ENCODE assay signal across 9 mouse cellular contexts in the genomic region with DNA sequence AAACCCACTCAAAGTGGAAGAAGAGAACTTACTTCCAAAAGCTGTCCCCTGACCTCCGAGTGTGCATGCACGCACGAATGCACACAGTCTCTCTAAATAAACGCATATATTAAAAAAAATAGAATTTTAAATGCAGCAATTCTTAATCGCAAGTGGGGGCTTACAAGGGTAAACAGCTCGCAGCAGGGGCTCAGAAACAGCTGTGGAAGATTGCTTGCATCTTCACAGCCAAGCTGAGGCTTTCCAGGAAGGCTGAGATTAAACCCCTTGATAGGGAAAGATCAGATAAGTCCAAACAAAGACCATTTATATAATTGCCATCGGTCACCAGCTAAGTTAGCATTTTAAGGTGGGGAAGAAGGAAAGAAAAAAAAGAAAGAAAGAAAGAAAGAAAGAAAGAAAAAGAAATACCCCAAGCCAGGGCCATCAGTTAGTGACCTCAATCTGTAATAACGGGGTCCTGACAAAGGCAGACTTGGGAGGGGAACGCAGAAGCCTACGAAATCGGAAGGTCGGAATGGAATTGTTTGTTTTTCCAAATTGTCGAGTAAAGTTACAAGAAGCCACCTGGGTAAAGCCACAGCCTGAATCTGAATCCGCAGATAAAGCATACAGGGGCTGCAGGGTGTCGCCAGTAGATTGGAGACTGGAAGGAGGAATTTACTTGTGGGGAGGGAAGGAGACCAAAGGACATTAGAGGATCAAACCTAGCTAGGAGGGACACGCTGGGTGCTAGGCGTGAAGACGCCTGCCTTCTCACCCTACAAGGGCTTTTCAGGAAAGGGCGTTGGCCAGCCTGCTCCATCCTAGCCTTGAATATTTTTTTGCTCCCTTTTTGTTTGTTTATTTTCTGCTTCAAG.
DNase-seq lines count a peak whose midpoint lies in the region; ATAC-seq and TF ChIP-seq lines count a peak whose summit lies in the region.
"Had no signal": no experiment of that assay in that cellular context is flagged by ENCODE, and none has a peak within 500 bp of the region (broad histone marks: within the 10 kb centered on the region; RNA-seq: fewer than 3 reads in every experiment).

No protein-coding gene starts in this region.

- H3K9me3 ChIP-seq in hindbrain, embryonic 12.5 days (replicated peaks): 0 out of 2 replicates have a peak, but pooled peaks cover 3% of the 10 kb centered on the region
- H3K9me3 ChIP-seq in hindbrain, embryonic 13.5 days: no peaks in the 10 kb centered on the region
- no peaks in the 10 kb centered on the region for H3K9me3 ChIP-seq in embryonic facial prominence, embryonic 11.5 days (replicated peaks; ENCODE audit: control insufficient read depth, low read length)
- no peaks in the 10 kb centered on the region for H3K9me3 ChIP-seq in liver, postnatal 0 days (ENCODE audit: low read length)

- TF ChIP-seq EP300 in liver, postnatal 0 days (IDR thresholded peaks at IDR 0.05; ENCODE audit: low read depth): no peak

- peaks cover 16% of the 10 kb centered on the region for H3K27me3 ChIP-seq in hindbrain, embryonic 12.5 days
- H3K27me3 ChIP-seq in hindbrain, embryonic 13.5 days: peaks cover 52% of the 10 kb centered on the region
- H3K27me3 ChIP-seq in embryonic facial prominence, embryonic 11.5 days (ENCODE audit: control insufficient read depth, insufficient read depth, low read length): no peaks in the 10 kb centered on the region
- H3K27me3 ChIP-seq in liver, postnatal 0 days (ENCODE audit: insufficient read depth, low read length): peaks cover 39% of the 10 kb centered on the region

- H3K4me3 ChIP-seq in hindbrain, embryonic 12.5 days: no peak overlapping the region
- no peak overlapping the region for H3K4me3 ChIP-seq in hindbrain, embryonic 13.5 days
- H3K4me3 ChIP-seq in embryonic facial prominence, embryonic 11.5 days (ENCODE audit: low read depth, low read length): no peak overlapping the region
- no peak overlapping the region for H3K4me3 ChIP-seq in liver, postnatal 0 days (ENCODE audit: low read depth, low read length)

- peaks cover 32% of the 10 kb centered on the region for H3K4me1 ChIP-seq in hindbrain, embryonic 12.5 days
- H3K4me1 ChIP-seq in hindbrain, embryonic 13.5 days (replicated peaks): peaks cover 37% of the 10 kb centered on the region
- H3K4me1 ChIP-seq in embryonic facial prominence, embryonic 11.5 days (ENCODE audit: control insufficient read depth, insufficient read depth, low read length): peaks cover 12% of the 10 kb centered on the region
- no peaks in the 10 kb centered on the region for H3K4me1 ChIP-seq in liver, postnatal 0 days (ENCODE audit: insufficient read depth)

- peak; percentile 78 for DNase-seq in ES-CJ7 (ENCODE audit: low read depth, low spot score)
- peak; percentile 39 for DNase-seq in embryonic facial prominence, embryonic 11.5 days (ENCODE audit: low spot score)
- DNase-seq in liver, postnatal 0 days: no peak
- DNase-seq in right cerebral cortex, postnatal 14 days: no peak
- no peak for DNase-seq in layer of hippocampus, adult 9-11 months
- DNase-seq: adrenal gland, postnatal 25 days; lung, postnatal 36 days had no signal

- TF ChIP-seq CTCF in liver, postnatal 0 days (IDR thresholded peaks at IDR 0.05; ENCODE audit: low read depth): no peak

- H3K4me2 ChIP-seq in hindbrain, embryonic 12.5 days (replicated peaks): peak overlapping the region; percentile 36
- no peak overlapping the region for H3K4me2 ChIP-seq in hindbrain, embryonic 13.5 days
- H3K4me2 ChIP-seq in embryonic facial prominence, embryonic 11.5 days (ENCODE audit: low read depth, low read length): peak overlapping the region; percentile 19; the same call in 1 of the 2 replicates
- H3K4me2 ChIP-seq in liver, postnatal 0 days (ENCODE audit: low read depth, low read length): peak overlapping the region; percentile 31; the same call in 1 of the 2 replicates

- ATAC-seq in hindbrain, embryonic 12.5 days (ENCODE audit: low FRiP score): no peak
- no peak for ATAC-seq in hindbrain, embryonic 13.5 days (ENCODE audit: low FRiP score)
- no peak for ATAC-seq in embryonic facial prominence, embryonic 11.5 days (replicated peaks; ENCODE audit: insufficient number of reproducible peaks, low FRiP score, low TSS enrichment, low read depth)
- no peak for ATAC-seq in liver, postnatal 0 days

- no peak overlapping the region for H3K9ac ChIP-seq in hindbrain, embryonic 12.5 days
- no peak overlapping the region for H3K9ac ChIP-seq in hindbrain, embryonic 13.5 days
- H3K9ac ChIP-seq in embryonic facial prominence, embryonic 11.5 days (replicated peaks; ENCODE audit: low read length): peak overlapping the region; percentile 35; the same call in 1 of the 2 replicates
- no peak overlapping the region for H3K9ac ChIP-seq in liver, postnatal 0 days (replicated peaks)

- H3K27ac ChIP-seq in hindbrain, embryonic 12.5 days: no peak overlapping the region
- no peak overlapping the region for H3K27ac ChIP-seq in hindbrain, embryonic 13.5 days
- H3K27ac ChIP-seq in embryonic facial prominence, embryonic 11.5 days (replicated peaks; ENCODE audit: low read depth, low read length): no peak overlapping the region
- no peak overlapping the region for H3K27ac ChIP-seq in liver, postnatal 0 days (ENCODE audit: low read depth)

- H3K36me3 ChIP-seq in hindbrain, embryonic 12.5 days: no peaks in the 10 kb centered on the region
- H3K36me3 ChIP-seq in hindbrain, embryonic 13.5 days: no peaks in the 10 kb centered on the region
- no peaks in the 10 kb centered on the region for H3K36me3 ChIP-seq in embryonic facial prominence, embryonic 11.5 days (replicated peaks; ENCODE audit: control insufficient read depth, insufficient read depth, low read depth, low read length)
- no peaks in the 10 kb centered on the region for H3K36me3 ChIP-seq in liver, postnatal 0 days (replicated peaks; ENCODE audit: insufficient read depth, low read length)

- 2% methylated on average over 19 of the region's 19 CpGs for WGBS in hindbrain, embryonic 12.5 days
- WGBS in hindbrain, embryonic 13.5 days: 4% methylated on average over 19 of the region's 19 CpGs
- 3% methylated on average over 19 of the region's 19 CpGs for WGBS in embryonic facial prominence, embryonic 11.5 days
- WGBS in liver, postnatal 0 days (ENCODE audit: insufficient replicate concordance): 9% methylated on average over 19 of the region's 19 CpGs

Comparison
In these comparisons a context has a peak if more than half of its experiments do, and no peak if none do; other contexts are left out.
1. DNase-seq: peak in ES-CJ7 (single experiment) and embryonic facial prominence, embryonic 11.5 days (single experiment); none in liver, postnatal 0 days (single experiment), right cerebral cortex, postnatal 14 days (single experiment) and layer of hippocampus, adult 9-11 months (single experiment).